Mouse (Mus musculus) forelimb bud, embryonic 11.5 days (tissue): ENCODE measurements at regions not wholly inside any gene's neighbourhood (a gene's known extent, or its start where the extent isn't known, plus 50 kb on each side); places are given as distances from the start of the nearest gene placed in this dataset.

ENCODE experiments used
- DNase-seq: peaks from one replicate; pipeline ENCODE4 v3.0.0-alpha.2; 2012; ENCODE audit warnings: low read depth, low spot score

- DNase-seq = no peak
Observed at GRCm38 (mm10) chr9:61226596-61227384, 145.4 kb upstream of the Tle3 start.

GRCm38 (mm10) chr9:61227492-61228229, 144.5 kb upstream of the Tle3 start:
- DNase-seq = no peak

GRCm38 (mm10) chr9:61228230-61228631, 143.9 kb upstream of the Tle3 start:
- DNase-seq = no peak

GRCm38 (mm10) chr9:61230306-61230705, 141.9 kb upstream of the Tle3 start:
- no peak for DNase-seq

- DNase-seq = no peak
Observed at GRCm38 (mm10) chr9:61232630-61233029, 139.5 kb upstream of the Tle3 start.

DNA sequence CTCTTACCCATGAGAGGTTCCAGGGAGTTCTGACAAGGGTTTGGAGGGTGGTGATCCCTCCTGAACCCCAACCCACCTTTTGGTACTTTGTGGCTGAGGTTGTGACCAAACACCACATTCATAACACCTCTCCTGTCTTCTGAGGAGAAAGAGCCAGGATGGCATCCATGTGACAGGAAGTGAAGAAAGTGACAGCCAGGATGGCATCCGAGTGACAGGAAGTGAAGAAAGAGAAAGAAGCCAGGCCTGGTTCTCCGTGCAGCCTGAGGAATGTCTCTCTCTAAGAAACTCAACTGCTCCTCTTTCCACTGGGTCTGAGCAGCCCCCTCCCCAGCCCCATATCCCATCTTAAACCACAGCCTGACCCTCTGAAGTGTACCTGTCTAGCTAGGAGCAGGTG, 138.9 kb upstream of the Tle3 start:
- DNase-seq = no peak

GRCm38 (mm10) chr9:61235653-61236610, 136.2 kb upstream of the Tle3 start:
- no peak for DNase-seq

DNA sequence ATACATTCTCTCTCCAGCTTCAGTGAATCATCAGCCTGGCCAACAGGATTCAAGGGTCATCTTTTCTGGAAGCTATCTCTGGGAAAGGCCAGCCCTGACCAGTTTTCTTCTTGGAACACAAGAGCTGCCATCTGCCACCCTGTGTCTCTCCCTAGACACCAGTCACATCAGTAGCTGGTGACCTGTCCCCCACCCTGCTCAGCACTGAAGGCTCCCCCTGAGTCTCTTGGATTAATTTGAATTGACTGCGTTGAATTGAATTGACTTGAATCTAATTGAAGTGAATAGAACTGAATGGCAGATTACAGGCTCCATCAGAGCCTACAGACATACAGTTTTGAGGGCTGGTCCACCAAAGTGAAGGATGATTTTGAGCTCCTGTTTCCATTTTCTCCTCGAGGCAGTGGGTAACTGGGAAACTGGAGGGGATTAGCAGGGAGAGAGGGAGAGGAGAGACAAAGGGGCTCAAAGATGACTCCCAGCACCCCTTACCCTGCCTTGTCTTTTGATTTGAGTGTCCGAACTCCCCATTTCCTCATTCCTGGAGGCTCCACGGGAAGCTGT, 133.4 kb upstream of the Tle3 start:
- DNase-seq = no peak

DNA sequence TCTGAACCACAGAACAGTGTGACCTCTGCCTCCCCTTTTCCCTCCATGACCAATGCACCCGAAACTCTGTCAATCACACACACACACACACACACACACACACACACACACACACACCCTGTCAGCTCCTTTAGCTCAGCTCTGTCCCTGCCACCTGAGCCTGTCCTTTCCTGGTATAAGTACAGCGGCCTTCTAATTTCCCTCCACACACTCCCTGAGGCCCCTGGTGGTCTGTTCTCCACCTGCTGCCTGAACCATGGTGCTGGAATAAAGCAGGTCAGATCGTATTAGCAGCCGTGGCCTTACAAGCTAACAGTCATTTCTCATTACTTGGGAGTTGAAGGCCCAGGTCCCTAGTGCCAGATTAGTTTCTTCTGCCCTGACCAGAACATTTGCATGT, 132.8 kb upstream of the Tle3 start:
- no peak for DNase-seq

DNA sequence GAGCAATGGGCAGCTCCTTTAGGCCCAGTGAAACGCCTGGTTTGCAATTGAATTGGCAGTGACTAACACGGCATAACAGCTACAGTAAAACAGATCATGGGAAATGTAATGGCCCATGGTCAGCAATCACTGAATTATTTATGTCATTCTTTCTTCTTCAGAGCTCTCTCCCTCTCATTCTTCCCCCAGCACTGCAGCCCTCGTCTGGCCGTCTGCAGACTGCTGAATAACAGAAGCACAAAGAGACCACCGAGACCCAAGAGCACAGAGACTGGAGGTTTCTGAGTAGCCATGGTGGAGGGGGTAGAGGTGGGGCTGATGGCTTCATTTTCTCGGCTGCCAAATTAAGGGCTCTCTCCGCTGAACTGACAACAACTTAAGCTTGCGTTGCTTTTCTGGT, 130.7 kb upstream of the Tle3 start:
- DNase-seq = no peak

- no peak for DNase-seq
Observed at GRCm38 (mm10) chr9:61242167-61242860, 129.9 kb upstream of the Tle3 start.

GRCm38 (mm10) chr9:61243289-61243688, 128.9 kb upstream of the Tle3 start:
- no peak for DNase-seq

- no peak for DNase-seq
Observed at GRCm38 (mm10) chr9:61249691-61250425, 122.3 kb upstream of the Tle3 start.

GRCm38 (mm10) chr9:61251606-61252005, 120.6 kb upstream of the Tle3 start:
- no peak for DNase-seq

- DNase-seq = no peak
Observed at GRCm38 (mm10) chr9:61253761-61254160, 118.4 kb upstream of the Tle3 start.

GRCm38 (mm10) chr9:61257488-61257887, 114.7 kb upstream of the Tle3 start:
- no peak for DNase-seq

DNA sequence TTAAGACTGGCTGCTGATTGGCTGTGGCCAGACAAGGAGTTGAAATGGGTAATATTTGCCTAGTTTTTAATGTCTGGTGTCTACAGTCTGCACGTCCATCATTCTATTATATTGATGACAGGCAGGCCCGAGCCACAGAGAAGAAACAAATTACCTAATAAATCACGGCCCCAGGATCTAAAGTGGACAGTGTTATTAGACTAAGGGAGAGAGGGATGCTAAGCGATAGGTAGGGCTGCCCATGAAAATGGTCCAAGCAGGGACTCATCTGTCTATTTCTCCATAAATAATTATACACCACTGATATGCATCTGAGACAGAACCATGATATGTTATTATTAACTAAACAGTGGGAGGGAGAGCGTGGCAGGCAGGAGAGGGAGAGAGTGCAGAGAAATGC, 114.1 kb upstream of the Tle3 start:
- no peak for DNase-seq

DNA sequence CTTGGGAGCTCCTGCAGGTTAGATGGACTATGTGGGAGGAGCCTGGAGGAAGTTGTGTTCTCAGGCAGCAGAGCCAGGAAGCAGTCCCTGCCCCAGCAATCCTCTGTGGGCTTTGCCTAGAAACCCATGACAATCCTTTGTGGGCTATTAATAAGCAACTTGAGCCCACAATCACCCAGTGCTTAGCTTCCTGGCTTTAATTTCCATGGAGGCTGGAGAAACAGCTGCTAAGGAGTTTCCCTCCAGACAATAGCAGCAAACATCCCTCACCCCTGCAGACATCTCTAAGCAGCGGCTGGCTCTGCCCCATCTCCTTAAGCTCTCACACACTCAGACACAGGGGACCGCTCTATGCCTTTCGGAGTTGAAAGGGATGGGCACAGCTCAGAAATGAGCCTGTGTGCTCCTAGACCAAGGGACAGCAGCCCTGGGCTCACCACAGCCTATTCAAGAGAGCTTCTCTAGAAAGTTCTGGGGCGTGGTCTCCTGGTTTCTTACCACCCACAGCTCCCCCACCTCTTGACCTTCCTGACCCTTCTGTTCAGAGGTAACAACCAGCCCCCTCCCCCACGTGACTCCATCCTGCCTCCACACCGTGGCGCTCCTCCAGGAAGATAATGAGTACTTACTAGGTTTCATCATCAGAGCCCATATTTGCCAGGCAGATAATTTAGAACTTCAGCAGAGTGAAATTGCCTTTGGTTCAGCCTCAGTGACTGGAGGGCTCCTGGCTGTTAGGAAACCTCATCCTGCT, 112.6 kb upstream of the Tle3 start:
- DNase-seq = no peak

DNA sequence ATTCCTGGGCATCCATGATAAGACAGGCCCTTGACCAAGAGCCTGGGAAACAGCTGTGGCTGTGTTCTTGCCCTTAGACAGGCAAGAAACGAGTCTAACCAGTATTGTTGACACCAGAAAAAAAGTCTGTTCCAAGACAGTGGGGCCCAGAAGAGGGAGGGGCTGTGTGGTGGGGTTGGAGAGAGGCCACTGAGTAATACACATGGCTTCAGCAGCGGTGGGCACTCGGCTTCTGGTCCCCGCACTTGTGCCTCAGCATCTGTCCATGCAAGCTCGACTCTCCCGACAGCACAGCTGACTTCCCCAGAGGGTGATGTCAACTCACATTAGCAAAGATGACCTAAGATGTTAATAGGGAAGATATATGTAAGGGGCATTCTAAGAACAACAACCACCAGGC, 110.9 kb upstream of the Tle3 start:
- no peak for DNase-seq
